Mouse (Mus musculus): ENCODE data around the gene Cdc42ep1.
A peak's percentile ranks its signal among the peaks of the same experiment; 100 is the strongest.

Cdc42ep1 gene

DNA sequence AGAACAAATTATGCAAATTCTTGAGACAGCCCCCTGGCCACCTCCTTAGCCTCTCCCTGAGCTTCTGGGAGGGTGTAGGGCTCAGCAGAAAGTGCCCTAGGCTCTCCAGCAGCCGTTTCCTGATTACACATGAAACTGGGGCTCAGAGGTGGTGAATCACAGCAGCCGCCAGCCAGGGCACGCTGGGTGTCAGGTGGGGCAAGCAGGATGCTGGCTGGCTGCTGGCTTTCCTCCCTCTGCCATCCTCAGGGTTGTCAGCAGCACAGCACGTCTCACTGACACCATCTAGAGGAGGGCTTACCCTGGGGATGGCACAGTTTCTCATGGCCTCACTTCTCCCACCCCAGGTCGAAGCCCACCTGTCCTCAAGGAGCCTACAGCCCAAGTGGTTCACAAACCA lies 14.1 kb upstream of the Cdc42ep1 start:
- no peak for DNase-seq (ENCODE audit: extremely low read depth, low read depth)

DNA sequence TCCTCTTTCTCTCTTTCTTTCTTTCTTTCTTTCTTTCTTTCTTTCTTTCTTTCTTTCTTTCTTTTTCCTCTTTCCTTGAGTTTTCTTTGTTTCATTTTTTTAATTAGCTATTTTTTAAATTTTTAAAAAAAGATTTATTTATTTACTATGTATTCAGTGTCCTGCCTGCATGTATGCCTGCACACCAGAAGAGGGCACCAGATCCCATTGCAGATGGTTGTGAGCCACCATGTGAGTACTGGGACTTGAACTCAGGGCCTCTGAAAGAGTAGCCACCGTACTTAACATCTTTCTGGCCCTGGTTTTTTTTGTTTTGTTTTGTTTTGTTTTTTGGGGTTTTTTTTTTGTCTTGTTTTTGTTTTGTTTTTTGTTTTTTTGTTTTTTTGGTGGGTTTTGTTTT lies 12.8 kb upstream of the Cdc42ep1 start:
- DNase-seq (ENCODE audit: extremely low read depth, low read depth): no peak

- DNase-seq (ENCODE audit: extremely low read depth, low read depth): no peak
Observed at GRCm38 (mm10) chr15:78830742-78831719, 11.4 kb upstream of the Cdc42ep1 start.

DNA sequence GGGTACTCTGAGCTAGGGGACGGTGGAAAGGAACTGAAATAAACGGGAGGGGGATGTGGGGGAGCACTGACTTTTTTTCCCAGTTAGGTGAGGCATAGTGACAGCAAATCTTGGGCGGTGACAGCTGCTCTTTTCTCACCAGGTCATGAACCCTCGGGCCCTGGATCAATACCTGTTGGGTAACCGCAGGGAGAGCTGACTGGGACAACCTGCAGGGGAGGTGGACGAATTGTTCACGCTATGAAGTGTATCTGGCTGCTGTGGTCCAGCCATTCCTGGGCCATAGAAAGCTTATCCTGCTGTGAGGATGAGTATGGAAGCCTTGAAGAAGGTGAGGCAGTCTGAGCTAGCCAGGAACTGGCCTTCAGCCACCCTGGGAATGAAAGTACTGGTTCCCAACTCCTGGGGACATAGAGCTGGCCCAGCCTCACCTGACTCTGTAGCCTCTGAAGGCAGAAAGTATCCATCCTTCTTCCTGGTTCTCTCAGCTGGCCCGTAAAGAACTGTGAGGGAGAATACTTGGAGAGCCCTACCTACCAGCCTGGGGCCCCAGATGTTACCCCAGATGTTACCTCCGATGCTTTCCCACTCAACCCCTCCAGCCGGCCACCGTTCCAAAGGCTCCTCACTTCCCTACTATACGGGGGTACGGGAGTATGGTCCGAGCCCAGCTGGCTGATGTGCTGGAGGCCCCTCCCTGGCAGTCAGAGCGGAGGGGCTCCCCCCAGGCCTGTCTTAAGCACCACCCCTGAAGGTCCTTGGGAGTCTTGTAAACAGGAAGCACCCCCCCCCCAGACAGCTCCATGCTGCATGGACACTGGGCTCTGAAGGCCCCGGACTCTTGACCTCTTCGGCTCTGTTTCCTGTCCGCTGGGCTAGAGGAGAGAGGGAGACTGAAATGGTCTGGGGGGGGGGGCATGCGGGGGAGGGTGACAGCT lies 10.4 kb upstream of the Cdc42ep1 start:
- DNase-seq (ENCODE audit: extremely low read depth, low read depth): no peak

DNA sequence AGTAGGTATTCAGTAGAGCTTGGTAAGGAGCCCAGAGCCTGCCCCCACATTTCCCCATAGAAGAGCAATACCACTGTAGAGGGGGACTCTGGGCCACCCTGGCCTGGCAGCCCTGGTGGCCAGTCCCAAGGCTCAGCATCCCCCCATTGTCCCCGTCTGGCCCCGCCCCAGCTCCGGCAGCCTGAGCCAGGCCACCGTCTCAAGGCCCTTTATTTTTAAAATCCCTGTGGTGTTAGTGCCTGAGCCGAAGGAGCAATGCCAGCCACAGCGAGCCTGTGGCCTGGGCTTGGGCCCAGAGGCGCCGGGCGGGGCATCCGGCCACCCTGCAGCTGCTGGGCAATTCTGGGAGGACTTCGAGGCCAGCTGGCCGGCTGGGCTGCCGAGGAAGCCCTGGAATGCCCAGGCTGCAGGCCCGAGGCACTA lies 9.7 kb upstream of the Cdc42ep1 start:
- no peak for DNase-seq (ENCODE audit: extremely low read depth, low read depth)

GRCm38 (mm10) chr15:78833582-78833981 lies 8.8 kb upstream of the Cdc42ep1 start:
- DNase-seq (ENCODE audit: extremely low read depth, low read depth): no peak

DNA sequence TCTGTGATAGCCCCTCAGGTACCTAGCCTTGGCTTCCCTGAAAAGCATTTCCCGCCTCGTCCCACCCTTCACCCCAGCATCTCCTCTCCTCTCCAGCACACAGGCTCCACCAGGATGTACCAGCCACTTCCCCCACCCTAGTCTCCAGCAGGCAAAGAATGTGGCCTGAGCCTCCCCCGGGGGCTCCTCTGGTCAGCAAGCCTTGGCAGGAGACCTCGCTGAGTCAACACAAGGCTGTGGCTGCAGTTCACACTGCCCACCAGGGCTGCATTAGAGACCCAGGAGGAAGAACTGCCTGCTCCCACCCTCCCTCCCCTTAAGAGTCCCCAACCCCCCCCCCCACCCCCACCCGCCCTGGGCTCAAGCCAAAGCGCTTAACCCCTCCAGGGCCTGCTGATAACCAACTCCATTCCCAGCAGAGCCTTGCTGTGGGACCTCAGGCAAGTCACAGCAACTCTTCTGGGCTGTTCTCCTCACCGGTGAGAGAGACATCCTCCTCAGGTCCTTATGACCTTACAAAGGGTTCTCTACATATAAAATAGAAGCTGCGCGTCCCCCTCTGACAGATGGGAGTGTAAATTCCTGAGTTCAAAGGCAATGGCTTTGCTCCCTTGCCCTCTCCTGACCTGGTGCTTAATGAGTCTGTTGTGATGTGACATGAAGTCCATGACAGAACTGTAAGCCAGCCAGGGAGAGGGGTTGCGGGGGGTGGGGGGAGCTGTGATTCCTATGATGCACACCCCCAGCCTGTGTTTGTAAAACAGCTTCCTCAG lies 8.0 kb upstream of the Cdc42ep1 start:
- no peak for DNase-seq (ENCODE audit: extremely low read depth, low read depth)

GRCm38 (mm10) chr15:78835200-78836085 lies 7.0 kb upstream of the Cdc42ep1 start:
- DNase-seq (ENCODE audit: extremely low read depth, low read depth): peak; percentile 76

DNA sequence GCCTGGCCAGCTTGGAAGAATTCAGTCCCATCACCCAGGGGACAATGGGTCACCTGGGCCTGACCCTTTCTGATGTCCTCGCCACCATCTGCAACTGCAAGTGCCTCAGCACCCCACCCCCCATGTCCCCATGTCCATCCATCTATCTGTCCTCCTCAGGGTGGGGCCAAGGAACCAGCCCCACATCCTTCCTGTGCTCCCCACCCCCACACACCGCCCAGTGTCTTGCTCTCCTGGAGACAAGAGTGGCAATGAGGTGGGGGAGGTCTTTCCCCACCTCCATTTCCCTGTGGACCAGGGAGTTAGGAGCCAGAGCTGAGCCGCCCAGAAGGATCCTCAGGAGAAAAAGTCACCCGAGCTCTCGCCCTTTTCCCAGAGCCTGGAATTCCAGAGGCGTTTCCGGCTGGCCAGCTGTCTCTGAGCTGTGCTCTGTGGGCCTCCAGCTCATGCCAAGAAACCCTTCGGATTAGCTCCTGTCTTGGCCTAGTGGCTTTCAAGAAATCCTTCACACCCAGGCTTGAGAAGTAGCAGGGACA lies 6.3 kb upstream of the Cdc42ep1 start:
- no peak for DNase-seq (ENCODE audit: extremely low read depth, low read depth)

- DNase-seq (ENCODE audit: extremely low read depth, low read depth): no peak
Observed at GRCm38 (mm10) chr15:78839744-78840143, 2.7 kb upstream of the Cdc42ep1 start.

- DNase-seq (ENCODE audit: extremely low read depth, low read depth): no peak
Observed at GRCm38 (mm10) chr15:78840241-78840640, 2.2 kb upstream of the Cdc42ep1 start.

DNA sequence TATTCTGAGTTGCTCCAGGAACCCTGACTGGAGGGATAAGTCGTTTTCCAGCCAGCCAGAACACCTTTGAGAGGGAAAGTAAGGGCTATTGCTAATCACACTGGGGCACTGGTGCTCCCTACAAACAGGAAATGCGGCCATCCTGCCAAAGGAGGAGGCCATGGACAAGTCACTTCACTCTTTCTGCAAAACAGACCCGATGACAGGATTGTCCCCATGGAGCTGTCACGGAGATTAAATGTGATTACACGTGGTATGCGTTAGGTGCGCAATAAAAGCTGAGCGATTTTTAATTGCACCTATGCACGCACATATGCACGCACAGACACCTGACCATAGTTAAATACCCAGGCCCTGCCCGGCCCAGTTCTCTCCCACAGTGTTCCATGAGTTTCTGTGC lies 1.7 kb upstream of the Cdc42ep1 start:
- no peak for DNase-seq (ENCODE audit: extremely low read depth, low read depth)

- no peak for DNase-seq (ENCODE audit: extremely low read depth, low read depth)
Observed at GRCm38 (mm10) chr15:78841161-78841790, 1.1 kb upstream of the Cdc42ep1 start.

DNA sequence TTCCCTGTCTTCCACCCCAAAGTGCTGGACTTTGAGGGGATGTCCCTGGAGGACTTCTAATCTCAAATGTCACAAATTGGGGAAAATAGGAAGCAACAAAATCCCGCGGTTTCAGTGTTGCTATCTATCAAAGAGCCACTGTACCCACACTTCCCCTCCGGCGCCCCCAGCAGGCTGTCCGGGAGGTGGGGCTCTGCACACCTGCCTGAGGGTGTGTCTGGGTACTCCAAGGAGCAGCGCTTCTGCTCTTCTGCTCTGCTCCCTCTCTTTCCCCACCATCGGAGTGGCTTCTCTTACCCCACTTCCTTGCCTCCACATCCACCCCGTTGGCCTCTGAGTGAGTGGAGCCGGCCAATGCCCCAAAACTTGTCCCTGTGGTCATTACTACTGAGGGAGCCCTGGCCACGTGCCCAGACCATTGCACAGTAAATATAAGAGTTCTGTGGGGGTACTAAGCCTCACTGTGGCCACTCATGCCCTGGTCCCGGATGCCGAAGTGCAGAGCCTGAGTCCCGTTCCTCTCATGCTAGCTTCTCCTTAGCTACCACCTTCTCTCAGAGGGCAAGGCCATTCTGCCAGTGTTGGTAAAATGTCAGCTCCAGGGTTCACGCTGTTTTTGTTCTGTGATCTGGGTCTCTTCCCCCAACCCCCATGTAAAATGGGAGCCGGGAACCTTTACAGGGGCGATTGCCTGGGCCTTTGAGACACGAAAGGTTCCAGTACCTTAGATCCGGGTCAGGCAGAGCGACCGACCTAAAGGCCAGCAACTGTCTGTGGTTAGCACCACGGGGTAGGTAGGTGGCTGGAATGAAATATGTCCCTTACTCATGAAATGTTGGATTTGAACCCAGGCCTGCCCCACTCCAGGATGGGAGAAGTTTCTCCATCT lies 1.4 kb downstream of the Cdc42ep1 start:
- peak; percentile 66 for DNase-seq (ENCODE audit: extremely low read depth, low read depth)

- no peak for DNase-seq (ENCODE audit: extremely low read depth, low read depth)
Observed at GRCm38 (mm10) chr15:78844791-78845190, 2.4 kb downstream of the Cdc42ep1 start.

DNA sequence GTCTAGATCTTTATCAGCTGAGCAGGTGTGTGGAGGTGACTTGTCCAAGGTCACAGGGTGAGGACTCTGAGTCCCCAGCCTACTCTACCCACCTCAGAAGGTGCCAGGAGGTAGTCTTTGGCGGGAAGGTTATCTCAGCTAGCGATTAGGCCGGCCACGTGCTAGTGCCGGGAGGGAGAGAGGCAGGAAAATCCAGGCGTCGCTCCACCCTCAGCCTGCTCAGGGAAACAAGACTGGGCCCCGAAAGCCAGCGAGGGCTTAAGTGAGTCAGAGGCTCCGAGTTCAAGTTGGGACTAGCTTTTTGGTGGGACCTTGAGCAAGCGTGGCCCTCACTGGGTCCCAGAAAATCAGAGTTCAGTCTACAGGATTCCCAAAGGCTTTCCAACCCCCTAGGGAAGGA lies 2.9 kb downstream of the Cdc42ep1 start:
- DNase-seq (ENCODE audit: extremely low read depth, low read depth): no peak

- no peak for DNase-seq (ENCODE audit: extremely low read depth, low read depth)
Observed at GRCm38 (mm10) chr15:78845867-78846266, 3.4 kb downstream of the Cdc42ep1 start.

GRCm38 (mm10) chr15:78846352-78846751 lies 3.9 kb downstream of the Cdc42ep1 start:
- no peak for DNase-seq (ENCODE audit: extremely low read depth, low read depth)
